Mouse (Mus musculus): Measurements from ENCODE around the gene Dpyd. TPM values are rescaled to one million over a fixed set of nuclear protein-coding genes. Genes with fewer than 3 reads are reported as not detected.

Dpyd gene
- polyA plus RNA-seq, 3 experiments from 2014 or later: not detected

DNA sequence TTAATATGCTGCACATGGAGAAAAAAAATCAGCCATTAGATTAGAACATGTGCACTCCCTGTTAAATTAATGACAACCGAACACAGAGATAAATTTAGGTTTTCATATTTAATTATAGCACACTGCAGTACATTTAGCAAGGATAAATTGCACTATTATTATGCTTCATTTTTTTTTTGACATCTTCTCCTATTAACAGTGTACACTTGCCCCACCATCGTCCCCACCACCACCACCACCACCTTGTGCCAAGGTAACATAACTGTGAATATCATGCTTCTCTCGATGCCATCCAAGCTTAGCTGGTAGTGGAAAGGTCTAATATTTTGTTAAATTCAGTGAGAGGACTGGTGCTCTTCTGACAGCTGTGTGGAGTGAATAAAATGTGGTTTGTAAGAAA lies 800.5 kb downstream of the Dpyd start:
- no peak for ATAC-seq

DNA sequence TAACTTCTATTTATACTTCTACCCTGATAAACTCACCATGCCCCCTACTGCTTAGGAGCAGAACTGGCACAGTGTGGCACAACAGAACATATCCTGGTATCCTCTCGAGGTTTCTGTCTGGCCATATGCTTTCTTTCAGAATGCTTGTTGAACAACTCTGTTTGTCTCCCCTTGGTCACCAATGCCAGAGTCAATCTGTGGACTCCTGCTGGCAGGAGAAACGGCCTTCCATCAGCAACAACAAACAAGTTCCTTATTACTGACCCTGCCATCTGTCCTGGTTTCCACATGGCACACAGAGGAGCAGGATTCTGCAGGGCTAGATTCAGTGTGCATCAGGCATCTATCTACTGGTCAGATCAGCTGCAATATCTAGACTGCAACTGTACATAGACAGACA lies 807.0 kb downstream of the Dpyd start:
- no peak for ATAC-seq

DNA sequence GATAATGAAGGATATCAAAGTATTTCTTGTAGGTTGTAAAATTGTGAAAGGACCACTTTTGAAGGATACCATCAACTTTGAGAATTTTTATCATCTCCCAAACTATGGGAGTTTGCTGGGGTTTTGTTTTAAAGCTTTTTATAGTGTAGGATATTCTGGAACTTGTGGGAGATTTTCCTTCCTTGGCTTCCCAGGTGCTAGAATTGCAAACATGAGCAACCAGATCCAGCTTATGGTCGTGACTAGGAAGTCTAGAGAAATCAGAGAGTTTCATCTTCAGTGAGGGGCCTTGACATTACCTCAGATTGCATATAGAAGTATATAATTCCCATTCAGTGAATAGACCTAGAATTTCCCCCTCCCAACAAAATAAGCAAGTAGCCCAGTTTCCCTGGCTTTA lies 819.2 kb downstream of the Dpyd start:
- ATAC-seq: no peak

DNA sequence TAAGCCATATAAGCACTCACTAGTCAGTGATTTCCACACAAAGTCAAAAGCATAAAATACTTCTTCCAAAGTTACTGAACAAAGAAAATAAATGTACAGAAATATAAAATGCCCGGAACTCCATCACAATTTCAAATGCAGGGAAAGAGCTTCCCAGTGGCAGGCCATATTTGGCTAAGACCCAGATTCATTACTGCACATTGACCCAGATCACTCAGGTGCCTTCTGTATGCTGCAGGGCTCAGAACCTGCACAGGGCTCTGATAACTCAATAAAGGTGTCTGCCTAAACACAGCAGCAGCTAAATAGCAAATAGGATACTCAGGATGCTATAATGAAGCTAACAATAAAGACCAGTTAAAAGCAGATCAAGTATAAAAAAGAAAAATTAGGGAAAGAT lies 820.5 kb downstream of the Dpyd start:
- no peak for ATAC-seq

DNA sequence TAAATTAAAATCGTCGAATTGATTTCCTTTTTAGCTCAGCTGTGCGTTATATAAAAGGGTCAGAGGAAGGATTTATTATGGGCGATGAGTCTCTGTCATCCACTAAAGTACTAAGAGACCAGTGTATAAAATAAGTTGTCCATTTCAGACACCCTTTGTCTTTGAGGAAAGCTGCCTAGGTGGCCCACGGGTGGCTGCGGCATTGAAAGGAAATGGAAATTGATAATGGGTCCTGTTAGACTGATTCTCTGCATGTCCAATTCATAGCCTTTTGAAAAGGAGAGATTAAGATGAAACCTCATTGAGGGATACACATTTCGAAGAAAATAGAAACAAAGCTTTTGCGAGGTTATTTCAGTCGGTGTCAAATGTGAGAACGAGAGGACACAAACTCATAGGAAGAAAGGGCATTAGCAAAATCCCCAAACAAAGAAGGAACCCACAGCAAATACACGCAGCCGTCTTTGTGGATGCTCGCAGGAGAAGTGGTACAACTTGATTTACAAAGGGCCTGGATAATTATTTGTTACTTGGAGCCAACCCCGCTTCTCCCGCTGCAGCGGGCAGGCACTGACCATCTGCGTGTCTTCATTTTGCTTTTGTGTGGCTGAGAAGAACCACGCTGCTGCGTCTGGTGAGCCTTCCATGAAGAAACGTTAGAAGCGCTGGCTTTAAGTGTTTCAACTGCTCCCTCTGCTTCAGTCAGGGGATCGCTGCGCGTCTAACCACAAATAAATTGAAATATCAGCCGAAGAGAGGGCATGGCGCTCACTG lies 825.6 kb downstream of the Dpyd start:
- no peak for ATAC-seq

DNA sequence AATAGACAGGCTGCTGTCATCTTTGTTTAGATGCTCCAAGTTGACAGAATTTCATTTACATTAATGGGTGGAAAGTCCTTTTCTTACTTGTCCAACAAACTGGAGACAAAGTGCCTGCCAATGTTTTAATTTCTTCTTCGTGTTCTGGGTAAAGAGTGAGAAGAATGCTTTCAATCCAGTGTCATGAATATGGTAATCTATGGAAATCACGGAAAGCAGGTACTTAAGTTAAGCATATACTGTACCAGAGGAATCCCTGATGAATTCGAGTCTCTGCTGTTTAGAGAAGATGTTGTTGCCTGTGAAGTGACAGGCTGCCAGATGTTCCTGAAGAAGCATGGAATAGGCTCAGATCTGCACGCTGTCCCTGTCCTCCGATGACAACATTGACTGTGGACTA lies 835.3 kb downstream of the Dpyd start:
- ATAC-seq: no peak

DNA sequence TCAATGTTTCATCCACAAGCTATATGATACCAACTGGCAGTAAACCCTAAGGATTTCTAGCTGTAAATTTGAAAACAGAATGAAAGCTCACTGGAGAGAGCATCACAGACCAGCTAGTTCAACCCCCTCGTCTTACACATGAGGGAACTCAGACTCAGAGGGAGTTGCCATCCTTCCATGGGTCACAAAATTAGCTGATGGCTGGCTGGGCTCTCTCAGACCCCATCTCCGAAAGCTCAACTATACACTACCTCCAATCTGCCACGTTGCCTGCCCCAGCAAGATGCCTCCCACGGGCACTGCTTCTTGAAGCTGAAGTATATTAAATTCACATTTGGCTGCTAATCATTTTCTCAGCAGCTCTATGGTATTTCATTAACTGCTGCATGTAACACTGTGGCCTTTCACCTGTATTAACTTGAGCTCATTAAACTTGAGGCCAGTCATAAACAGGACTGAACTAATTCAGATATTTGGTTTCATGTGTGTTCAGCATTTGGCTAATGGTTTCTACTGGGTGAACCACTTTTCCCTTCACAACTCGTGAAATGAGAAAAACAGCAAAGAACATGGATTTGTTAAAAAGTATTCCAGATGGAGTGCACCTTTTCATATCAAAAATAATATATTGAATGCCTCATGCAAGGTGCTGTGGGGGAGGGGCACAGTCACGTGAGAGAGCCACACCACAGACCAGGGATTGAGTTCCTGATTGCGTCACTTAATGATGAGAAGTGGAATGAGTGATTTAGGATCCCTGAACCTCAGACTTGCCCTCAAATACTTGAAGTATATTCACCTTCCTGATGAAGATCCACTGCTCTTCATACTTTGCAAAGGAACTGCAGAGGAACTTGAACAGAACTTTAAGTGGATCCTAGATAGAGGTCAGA lies 841.2 kb downstream of the Dpyd start:
- no peak for ATAC-seq

DNA sequence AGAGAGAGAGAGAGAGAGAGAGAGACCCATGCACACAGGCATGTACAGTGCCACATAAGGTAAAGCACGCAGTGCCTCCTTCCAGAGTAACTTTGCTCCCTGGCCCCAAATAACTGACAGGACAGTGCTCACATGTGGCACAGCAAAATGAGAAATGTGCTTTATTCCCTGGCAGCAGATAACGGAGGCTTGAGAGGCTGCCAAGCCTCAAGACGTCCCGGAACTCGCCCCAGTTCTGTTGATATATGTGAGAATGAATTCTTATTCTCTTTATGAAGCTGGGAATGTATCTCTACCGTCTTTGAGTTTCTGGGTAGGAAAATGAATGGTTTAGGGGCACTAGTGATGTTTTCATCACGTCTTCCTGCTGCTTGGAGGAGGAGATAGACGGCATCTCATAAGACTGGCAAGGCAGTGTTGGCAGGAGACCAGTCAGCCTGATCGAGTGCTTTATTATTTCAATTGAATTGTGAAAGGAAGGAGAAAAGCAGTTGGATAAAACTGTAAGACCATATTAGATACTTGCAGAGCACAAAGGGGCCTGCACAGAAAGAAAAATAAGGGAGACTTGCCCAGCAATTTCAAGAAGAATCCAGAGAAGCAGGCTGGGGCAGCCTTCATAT lies 857.3 kb downstream of the Dpyd start:
- ATAC-seq: no peak

DNA sequence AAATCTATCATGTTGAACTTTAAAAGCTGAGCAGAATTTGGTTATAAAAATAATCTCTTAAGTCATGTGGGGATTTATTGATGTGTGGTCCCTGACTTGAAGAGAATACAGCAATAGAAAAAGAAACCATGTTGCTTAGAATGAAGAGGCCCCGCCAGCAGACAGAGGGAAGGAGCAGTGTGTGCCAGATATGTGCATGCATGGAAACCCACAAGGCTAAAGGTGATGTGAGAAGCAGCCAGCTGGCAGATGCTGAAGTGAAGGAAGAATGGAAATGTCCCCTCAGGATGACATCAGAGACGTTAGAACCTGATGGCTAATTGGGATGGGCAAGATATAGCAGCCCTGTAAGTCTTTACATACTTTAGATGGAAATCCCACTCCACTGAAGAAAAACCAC lies 857.8 kb downstream of the Dpyd start:
- no peak for ATAC-seq

DNA sequence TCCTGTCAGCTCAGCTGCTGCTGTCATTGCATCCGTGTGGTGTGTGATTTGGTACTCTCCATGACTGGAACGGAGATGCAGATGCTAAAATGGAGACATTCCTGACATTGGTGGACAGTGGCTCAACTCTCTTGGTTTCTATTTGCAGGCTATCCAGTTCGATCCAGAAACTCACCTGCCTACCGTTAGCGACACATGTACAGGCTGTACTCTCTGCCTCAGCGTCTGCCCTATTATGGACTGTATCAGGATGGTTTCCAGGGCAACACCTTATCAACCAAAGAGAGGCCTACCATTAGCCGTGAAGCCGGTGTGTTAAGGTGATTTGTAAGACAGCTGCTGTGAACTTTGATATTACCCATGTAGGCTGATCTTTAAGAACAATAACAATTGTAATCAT lies 869.4 kb downstream of the Dpyd start:
- ATAC-seq: no peak

DNA sequence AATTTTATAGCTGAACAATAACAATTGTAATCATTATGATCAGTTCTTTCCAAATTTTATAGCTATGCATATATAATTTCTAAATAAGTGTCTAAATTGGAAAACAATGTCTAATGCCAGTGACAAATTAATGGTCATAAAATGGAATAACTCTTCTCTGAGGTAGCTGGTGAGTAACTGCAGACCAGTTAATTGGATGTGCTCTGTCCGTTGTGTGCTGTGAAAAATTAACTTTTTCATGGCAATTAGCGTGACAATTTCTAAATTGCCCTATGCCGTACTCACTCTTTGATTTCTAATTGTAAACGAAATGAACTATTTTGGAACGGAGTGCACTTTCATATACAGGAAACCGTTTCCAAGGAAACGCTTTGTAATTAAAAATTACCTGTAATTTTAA lies 869.8 kb downstream of the Dpyd start:
- ATAC-seq: no peak

DNA sequence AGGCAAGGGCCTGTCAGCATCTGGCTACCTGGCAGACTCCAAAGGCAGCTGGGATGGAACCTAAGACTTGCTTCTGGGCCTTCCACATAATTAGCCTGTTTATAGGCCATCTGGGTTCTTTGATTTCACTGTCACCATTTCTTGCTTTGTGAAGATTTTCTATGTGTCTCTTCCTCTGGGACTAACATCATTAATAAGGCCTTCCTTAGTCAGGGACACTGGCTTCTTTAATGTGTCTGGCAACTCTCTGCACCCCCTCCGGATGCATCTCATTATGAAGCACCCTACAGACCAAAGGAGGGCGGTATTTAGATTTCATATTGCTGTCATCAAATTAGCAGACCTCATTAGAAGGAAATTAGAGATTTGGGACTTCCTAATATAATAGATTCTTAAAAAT lies 885.6 kb downstream of the Dpyd start:
- ATAC-seq: no peak

DNA sequence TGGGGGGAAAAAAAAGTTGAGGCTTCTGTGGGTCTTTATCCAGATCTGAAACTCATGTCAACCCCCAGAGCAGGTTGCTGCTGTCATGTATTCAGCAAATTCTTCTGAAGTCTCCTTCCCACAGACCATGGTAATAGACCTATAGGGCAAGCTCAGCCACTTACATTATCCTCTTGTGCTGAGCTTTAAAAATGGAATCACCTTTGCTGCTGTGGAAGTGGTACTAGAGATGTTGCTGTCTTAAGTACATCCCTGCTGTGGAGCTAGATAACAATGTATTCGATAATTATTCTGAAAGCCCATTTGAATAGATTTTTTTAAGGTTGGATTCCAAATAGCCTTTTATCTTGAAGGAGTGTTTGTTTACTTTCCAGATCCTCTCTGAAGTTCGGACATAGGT lies 902.1 kb downstream of the Dpyd start:
- no peak for ATAC-seq

DNA sequence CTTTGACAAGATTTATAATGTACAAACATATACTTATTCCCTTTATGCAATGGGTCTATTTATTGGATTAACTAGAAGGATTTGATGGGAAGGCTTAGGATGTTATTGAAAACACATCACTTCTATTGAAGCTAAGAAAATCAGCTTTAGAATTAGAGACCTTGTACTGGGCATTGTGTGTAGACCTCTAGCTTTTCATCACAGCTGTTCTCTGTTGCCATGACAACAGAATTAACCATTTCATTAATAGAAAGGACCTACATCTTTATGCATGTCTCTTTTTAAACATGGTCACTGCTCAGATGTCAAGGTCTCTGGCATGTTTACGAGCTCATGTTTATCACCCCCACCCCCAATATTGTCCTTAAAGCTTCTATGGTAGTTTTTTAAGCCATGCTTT lies 902.5 kb downstream of the Dpyd start:
- ATAC-seq: no peak

DNA sequence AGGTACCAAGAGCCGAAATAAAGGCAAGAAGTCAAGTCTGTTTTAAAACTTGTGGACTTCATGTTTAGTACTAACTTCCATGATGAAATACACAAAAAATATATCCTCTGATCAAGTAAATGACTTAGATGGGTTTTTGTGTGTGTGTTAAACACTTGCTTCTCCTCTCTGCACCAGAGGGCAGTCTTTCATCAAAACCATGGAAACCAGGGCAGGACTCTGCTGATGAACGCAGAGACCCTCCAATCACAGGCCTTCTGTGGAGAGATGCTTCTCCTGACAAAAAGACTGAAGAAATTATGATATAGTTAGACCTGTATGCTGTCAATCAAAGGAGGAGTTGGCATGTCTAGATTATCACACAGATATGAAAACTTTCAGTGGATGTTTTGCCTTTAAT lies 905.8 kb downstream of the Dpyd start:
- no peak for ATAC-seq
